Mouse (Mus musculus): ENCODE measurements around the gene Tfeb. TPM values are rescaled to one million over a fixed set of nuclear protein-coding genes. Genes with fewer than 3 reads are reported as not detected.

Tfeb gene
- polyA plus RNA-seq, 1 experiment from 2014 or later, result 9.3 TPM

- H3K9me3 ChIP-seq (ENCODE audit: low read depth, low read length), result no peaks in the 10 kb centered on the region
- H3K4me1 ChIP-seq (ENCODE audit: insufficient read depth), result peaks cover 3% of the 10 kb centered on the region; the same call in 1 of the 2 replicates
- ATAC-seq (ENCODE audit: insufficient read depth) (no peak), DNase-seq (no peak)
- peak overlapping the region; percentile 71 for H3K4me3 ChIP-seq (ENCODE audit: low read depth, low read length)
- 31% methylated on average over 13 of the region's 13 CpGs for WGBS
- peak overlapping the region; percentile 79 for H3K9ac ChIP-seq
- H3K27me3 ChIP-seq (ENCODE audit: insufficient read depth, low read length), result no peaks in the 10 kb centered on the region
- H3K36me3 ChIP-seq (ENCODE audit: insufficient read depth), result 0 out of 2 replicates have a peak, but pooled peaks cover 7% of the 10 kb centered on the region
- peak overlapping the region; percentile 73 for H3K4me2 ChIP-seq
- no peak for TF ChIP-seq CTCF (IDR thresholded peaks at IDR 0.05; ENCODE audit: low read depth)
- no peak overlapping the region for H3K27ac ChIP-seq (ENCODE audit: low read depth)
Observed at GRCm38 (mm10) chr17:47693671-47694441, 43.0 kb upstream of the Tfeb start.

- ATAC-seq (ENCODE audit: insufficient read depth) (no peak), DNase-seq (no peak)
- no peaks in the 10 kb centered on the region for H3K9me3 ChIP-seq (ENCODE audit: low read depth, low read length)
- peak within 1 kb of the TSS; percentile 79 for H3K9ac ChIP-seq
- peak within 1 kb of the TSS; percentile 54; the same call in 1 of the 2 replicates for H3K27ac ChIP-seq (ENCODE audit: low read depth)
- TF ChIP-seq CTCF (IDR thresholded peaks at IDR 0.05; ENCODE audit: low read depth), result no peak
- H3K4me2 ChIP-seq, result peak within 1 kb of the TSS; percentile 73
- peak within 1 kb of the TSS; percentile 71 for H3K4me3 ChIP-seq (ENCODE audit: low read depth, low read length)
- H3K27me3 ChIP-seq (ENCODE audit: insufficient read depth, low read length), result no peaks in the 10 kb centered on the region
- 0% methylated on average over 3 of the region's 3 CpGs for WGBS
- 0 out of 2 replicates have a peak, but pooled peaks cover 7% of the 10 kb centered on the region for H3K36me3 ChIP-seq (ENCODE audit: insufficient read depth)
- peaks cover 3% of the 10 kb centered on the region; the same call in 1 of the 2 replicates for H3K4me1 ChIP-seq (ENCODE audit: insufficient read depth)
Observed at GRCm38 (mm10) chr17:47694442-47694502, 42.6 kb upstream of the Tfeb start, which contains the start of gene Gm21981. Gm21981 (minus strand) TSS chr17:47694455.

- WGBS, result 1% methylated on average over 77 of the region's 82 CpGs
- Histone ChIP-seq H3K27ac (ENCODE audit: low read depth) (peak within 1 kb of the TSS; percentile 54; the same call in 1 of the 2 replicates), H3K9me3 (ENCODE audit: low read depth, low read length) (no peaks in the 10 kb centered on the region), H3K9ac (peak within 1 kb of the TSS; percentile 79), H3K4me2 (peak within 1 kb of the TSS; percentile 73), H3K4me1 (ENCODE audit: insufficient read depth) (peaks cover 3% of the 10 kb centered on the region; the same call in 1 of the 2 replicates), H3K4me3 (ENCODE audit: low read depth, low read length) (peak within 1 kb of the TSS; percentile 71), H3K36me3 (ENCODE audit: insufficient read depth) (0 out of 2 replicates have a peak, but pooled peaks cover 7% of the 10 kb centered on the region), H3K27me3 (ENCODE audit: insufficient read depth, low read length) (no peaks in the 10 kb centered on the region)
- TF ChIP-seq CTCF (IDR thresholded peaks at IDR 0.05; ENCODE audit: low read depth), result peak; percentile 85
- ATAC-seq (ENCODE audit: insufficient read depth) (peak; percentile 94), DNase-seq (peak; percentile 98)
Observed at GRCm38 (mm10) chr17:47694503-47695336, 42.1 kb upstream of the Tfeb start, which contains the start of gene Prickle4. Prickle4 (minus strand) TSS chr17:47694736.

GRCm38 (mm10) chr17:47695337-47695710 lies 41.5 kb upstream of the Tfeb start:
- H3K4me3 ChIP-seq (ENCODE audit: low read depth, low read length), result peak overlapping the region; percentile 71
- WGBS, result 0% methylated on average over 15 of the region's 23 CpGs
- no peaks in the 10 kb centered on the region for H3K27me3 ChIP-seq (ENCODE audit: insufficient read depth, low read length)
- H3K9ac ChIP-seq, result peak overlapping the region; percentile 79
- peak overlapping the region; percentile 51; the same call in 1 of the 2 replicates for H3K27ac ChIP-seq (ENCODE audit: low read depth)
- H3K9me3 ChIP-seq (ENCODE audit: low read depth, low read length), result no peaks in the 10 kb centered on the region
- H3K4me2 ChIP-seq, result peak overlapping the region; percentile 73
- TF ChIP-seq CTCF (IDR thresholded peaks at IDR 0.05; ENCODE audit: low read depth), result no peak
- peaks cover 3% of the 10 kb centered on the region; the same call in 1 of the 2 replicates for H3K4me1 ChIP-seq (ENCODE audit: insufficient read depth)
- ATAC-seq (ENCODE audit: insufficient read depth) (no peak; the same call in 1 of the 2 replicates), DNase-seq (peak; percentile 42)
- H3K36me3 ChIP-seq (ENCODE audit: insufficient read depth), result 0 out of 2 replicates have a peak, but pooled peaks cover 7% of the 10 kb centered on the region

- Histone ChIP-seq H3K4me3 (ENCODE audit: low read depth, low read length) (no peak overlapping the region), H3K9ac (no peak overlapping the region), H3K9me3 (ENCODE audit: low read depth, low read length) (no peaks in the 10 kb centered on the region), H3K36me3 (ENCODE audit: insufficient read depth) (peaks cover 15% of the 10 kb centered on the region; the same call in 1 of the 2 replicates), H3K4me1 (ENCODE audit: insufficient read depth) (peaks cover 3% of the 10 kb centered on the region), H3K27ac (ENCODE audit: low read depth) (no peak overlapping the region), H3K4me2 (no peak overlapping the region), H3K27me3 (ENCODE audit: insufficient read depth, low read length) (no peaks in the 10 kb centered on the region)
- 88% methylated on average over 10 of the region's 10 CpGs for WGBS
- DNase-seq (no peak), ATAC-seq (ENCODE audit: insufficient read depth) (no peak)
- TF ChIP-seq CTCF (IDR thresholded peaks at IDR 0.05; ENCODE audit: low read depth), result no peak
Observed at GRCm38 (mm10) chr17:47698156-47698555, 38.7 kb upstream of the Tfeb start.

- 60% methylated on average over 2 of the region's 2 CpGs for WGBS
- Histone ChIP-seq H3K27ac (ENCODE audit: low read depth) (no peak overlapping the region), H3K36me3 (ENCODE audit: insufficient read depth) (peaks cover 21% of the 10 kb centered on the region; the same call in 1 of the 2 replicates), H3K9me3 (ENCODE audit: low read depth, low read length) (no peaks in the 10 kb centered on the region), H3K9ac (no peak overlapping the region), H3K4me3 (ENCODE audit: low read depth, low read length) (no peak overlapping the region), H3K4me1 (ENCODE audit: insufficient read depth) (peaks cover 2% of the 10 kb centered on the region), H3K27me3 (ENCODE audit: insufficient read depth, low read length) (no peaks in the 10 kb centered on the region), H3K4me2 (no peak overlapping the region)
- no peak for DNase-seq
- no peak for ATAC-seq (ENCODE audit: insufficient read depth)
- no peak for TF ChIP-seq CTCF (IDR thresholded peaks at IDR 0.05; ENCODE audit: low read depth)
Observed at GRCm38 (mm10) chr17:47699055-47699454, 37.8 kb upstream of the Tfeb start.

- Histone ChIP-seq H3K4me2 (peak overlapping the region; percentile 47; the same call in 1 of the 2 replicates), H3K27me3 (ENCODE audit: insufficient read depth, low read length) (no peaks in the 10 kb centered on the region), H3K4me3 (ENCODE audit: low read depth, low read length) (no peak overlapping the region), H3K27ac (ENCODE audit: low read depth) (peak overlapping the region; percentile 80), H3K9me3 (ENCODE audit: low read depth, low read length) (no peaks in the 10 kb centered on the region), H3K36me3 (ENCODE audit: insufficient read depth) (peaks cover 21% of the 10 kb centered on the region; the same call in 1 of the 2 replicates), H3K9ac (no peak overlapping the region), H3K4me1 (ENCODE audit: insufficient read depth) (no peaks in the 10 kb centered on the region; the same call in 1 of the 2 replicates)
- no peak for TF ChIP-seq CTCF (IDR thresholded peaks at IDR 0.05; ENCODE audit: low read depth)
- no peak for DNase-seq
- WGBS, result 56% methylated on average over 9 of the region's 9 CpGs
- no peak for ATAC-seq (ENCODE audit: insufficient read depth)
Observed at GRCm38 (mm10) chr17:47701793-47702192, 35.0 kb upstream of the Tfeb start.
